In genomic region chr11:119933819-119934583, GRCm38 (mm10) we compare ENCODE assay signal across 15 mouse cellular contexts. TPM values are rescaled to one million over a fixed set of nuclear protein-coding genes. Genes with fewer than 3 reads are reported as not detected.
DNase-seq lines count a peak whose midpoint lies in the region; ATAC-seq and TF ChIP-seq lines count a peak whose summit lies in the region.
"Had no signal": no experiment of that assay in that cellular context is flagged by ENCODE, and none has a peak within 500 bp of the region (broad histone marks: within the 10 kb centered on the region; RNA-seq: fewer than 3 reads in every experiment).

No protein-coding gene starts in this region.

- H3K9me3 ChIP-seq in limb, embryonic 10.5 days (replicated peaks), result no peaks in the 10 kb centered on the region
- H3K9me3 ChIP-seq: midbrain, embryonic 12.5 days; neural tube, embryonic 12.5 days had no signal

- peak overlapping the region; percentile 28; the same call in 1 of the 2 replicates for H3K27ac ChIP-seq in left cerebral cortex, adult 2 months
- H3K27ac ChIP-seq in limb, embryonic 10.5 days, result 0 out of 2 replicates have a peak overlapping the region, but pooled peaks have one; percentile 7
- H3K27ac ChIP-seq: embryonic facial prominence, embryonic 12.5 days; midbrain, embryonic 12.5 days; neural tube, embryonic 12.5 days had no signal

- intact Hi-C loops in left cerebral cortex, adult 2 months (cut with DNase I), result loop anchor here (5.0 kb wide), 1 partner anchor 168 kb away; no protein-coding TSS in a partner anchor
- intact Hi-C loops in left cerebral cortex, postnatal 14 days (cut with DNase I), result loop anchor here (10.0 kb wide), 1 partner anchor 161 kb away; the partner anchor contains the start of genes Ndufaf8 and Tepsin
- intact Hi-C loops in heart, postnatal 36 days (cut with DNase I), result no loop called here

- H3K27me3 ChIP-seq in limb, embryonic 10.5 days (ENCODE audit: low read depth, poor library complexity, severe bottlenecking), result peaks cover 15% of the 10 kb centered on the region; the same call in 1 of the 2 replicates
- H3K27me3 ChIP-seq: embryonic facial prominence, embryonic 12.5 days; neural tube, embryonic 12.5 days had no signal

- no peak for DNase-seq in left cerebral cortex, adult 2 months (ENCODE audit: extremely low spot score in 1 of 2, low spot score in 2 of 2)
- no peak for DNase-seq in left cerebral cortex, adult 8-10 months (ENCODE audit: low spot score in 2 of 2)
- DNase-seq in limb, embryonic 10.5 days (ENCODE audit: low spot score), result no peak
- peak; percentile 31 to 33 for DNase-seq in thymus, postnatal 10 days (ENCODE audit: low spot score in 2 of 2)
- DNase-seq in c-Kit-positive CD71-positive TER-119-positive erythroid progenitor cells, embryonic 14.5 days (ENCODE audit: low spot score), result no peak
- no peak for DNase-seq in left cerebral cortex, postnatal 14 days (ENCODE audit: low spot score in 2 of 2)
- DNase-seq in heart, postnatal 36 days, result no peak
- DNase-seq: kidney, adult 11 months; lung, adult 18-20 months; right cerebral cortex, postnatal 25 days had no signal

- no peak for TF ChIP-seq CTCF in left cerebral cortex, adult 2 months (IDR thresholded peaks at IDR 0.05)

- H3K4me1 ChIP-seq in limb, embryonic 10.5 days, result peaks cover 52% of the 10 kb centered on the region

- peak; percentile 94 for ATAC-seq in CD4-positive, CD25-positive, alpha-beta regulatory T cell, adult 4 months
- ATAC-seq: forebrain, embryonic 14.5 days had no signal

- H3K4me3 ChIP-seq in left cerebral cortex, adult 2 months, result no peak overlapping the region
- no peak overlapping the region for H3K4me3 ChIP-seq in limb, embryonic 10.5 days
- H3K4me3 ChIP-seq: embryonic facial prominence, embryonic 12.5 days; midbrain, embryonic 12.5 days; neural tube, embryonic 12.5 days had no signal

- no peaks in the 10 kb centered on the region for H3K36me3 ChIP-seq in limb, embryonic 10.5 days
- H3K36me3 ChIP-seq: embryonic facial prominence, embryonic 12.5 days; midbrain, embryonic 12.5 days; neural tube, embryonic 12.5 days had no signal

- WGBS in limb, embryonic 10.5 days, result 81% methylated on average over 8 of the region's 8 CpGs

RNA-seq across cellular contexts. Expression of gene Baiap2, which starts 8.6 kb away (rescaled TPM):
- total RNA-seq in left cerebral cortex, adult 2 months (2021), result 100 to 1,000 TPM; 249 to 287 TPM
- 100 to 1,000 TPM; 214 to 238 (median 219) TPM for total RNA-seq in left cerebral cortex, adult 8-10 months (2022)
- 10 to 100 TPM in 1 of 2 experiments, 1 to 10 TPM in 1; 7.9 to 11.5 TPM for polyA plus RNA-seq in CD4-positive, CD25-positive, alpha-beta regulatory T cell, adult 4 months (2017; shearing (Covaris generic))
- polyA plus RNA-seq in limb, embryonic 10.5 days (2016; fragmentation: Nextera tagmentation; extraction: Ambion mirVana), result 13.3 and 13.8 TPM in 2 replicates
- total RNA-seq in left cerebral cortex, postnatal 14 days (2021), result 100 to 1,000 TPM; 197 to 200 TPM
- total RNA-seq in heart, postnatal 36 days (2021), result 10 to 100 TPM in 1 of 2 experiments, 1 to 10 TPM in 1; 4.4 to 12.0 TPM

RNA-seq across cellular contexts. Expression of gene Chmp6, which starts 20.8 kb away (rescaled TPM):
- 10 to 100 TPM; 37.2 to 43.6 TPM for total RNA-seq in left cerebral cortex, adult 2 months (2021)
- 10 to 100 TPM; 39.5 to 43.1 (median 41.9) TPM for total RNA-seq in left cerebral cortex, adult 8-10 months (2022)
- polyA plus RNA-seq in CD4-positive, CD25-positive, alpha-beta regulatory T cell, adult 4 months (2017; shearing (Covaris generic)), result 10 to 100 TPM; 46.8 to 64.7 TPM
- 123 and 127 TPM in 2 replicates for polyA plus RNA-seq in limb, embryonic 10.5 days (2016; fragmentation: Nextera tagmentation; extraction: Ambion mirVana)
- total RNA-seq in left cerebral cortex, postnatal 14 days (2021), result 10 to 100 TPM; 37.0 to 47.7 TPM
- total RNA-seq in heart, postnatal 36 days (2021), result 10 to 100 TPM; 27.9 TPM

Comparison
In these comparisons a context has a peak if more than half of its experiments do, and no peak if none do; other contexts are left out.
1. DNase-seq: peak in thymus, postnatal 10 days (2 of 2); none in left cerebral cortex, adult 2 months (0 of 2), left cerebral cortex, adult 8-10 months (0 of 2), limb, embryonic 10.5 days (single experiment), c-Kit-positive CD71-positive TER-119-positive erythroid progenitor cells, embryonic 14.5 days (single experiment), left cerebral cortex, postnatal 14 days (0 of 2) and heart, postnatal 36 days (0 of 2).
2. RNA of gene Baiap2, which starts 8.6 kb away (total RNA-seq): 249 to 287 TPM in left cerebral cortex, adult 2 months, 214 to 238 TPM in left cerebral cortex, adult 8-10 months and 197 to 200 TPM in left cerebral cortex, postnatal 14 days; 4.4 to 12.0 TPM in heart, postnatal 36 days; every median in the first group is over 10 times any median in the second.